Mouse (Mus musculus) megakaryocyte, adult 5-6 weeks (primary cell): ENCODE data around the gene Serpinb3d. TPM values are rescaled to one million over a fixed set of nuclear protein-coding genes. Genes with fewer than 3 reads are reported as not detected.
"Not testable (repeated sequence)": the region's sequence is repeated elsewhere in the genome, so short reads cannot be mapped to it uniquely, and the experiment has no call there.

ENCODE experiments used
- ATAC-seq: 2 replicates; pipeline ENCODE4 v1.8.0; 2016; ENCODE audit warnings: mild to moderate bottlenecking, inconsistent platforms; ENCODE audit not compliant: poor library complexity, severe bottlenecking
- total RNA-seq, 2 experiments: library from RNA; stranded (forward) in 1 of 2; stranded (reverse) in 1 of 2; fragments of 153-499, 151-499 nt in 1 of 2; fragments of 221-1000, 200-1000 nt in 1 of 2; gene quantifications; 2 replicates each; pipeline versions ENCODE4 v1.2.3 to v1.2.4; 2015 to 2017

Serpinb3d gene
- total RNA-seq (2015) (not detected in 2 replicates), total RNA-seq (2017) (not detected in 2 replicates)

GRCm38 (mm10) chr1:107083406-107083805 is at the start of gene Serpinb3d:
Gene Serpinb3d, minus strand, starts transcription at chr1:107083506.
- ATAC-seq: no peak

GRCm38 (mm10) chr1:107127453-107127852 is 44.1 kb upstream of the Serpinb3d start:
- ATAC-seq: peak; percentile 88

- ATAC-seq: no peak
Measured at GRCm38 (mm10) chr1:107098417-107098816, 15.1 kb upstream of the Serpinb3d start.

GRCm38 (mm10) chr1:107052203-107052602 is 31.1 kb downstream of the Serpinb3d start, which contains the start of gene Serpinb3a:
Gene Serpinb3a, minus strand, starts transcription at chr1:107052303.
- no peak for ATAC-seq

GRCm38 (mm10) chr1:107034236-107034635 is 49.1 kb downstream of the Serpinb3d start:
- ATAC-seq: not testable (repeated sequence)

Other genes starting within 250 kb of the Serpinb3d start
- not detected in 2 replicates for gene Serpinb5, start 222.3 kb downstream of the Serpinb3d start, total RNA-seq (2015)
- not detected in 2 replicates for gene Serpinb5, start 222.3 kb downstream of the Serpinb3d start, total RNA-seq (2017)
- gene Serpinb12, start 149.1 kb downstream of the Serpinb3d start, total RNA-seq (2015): not detected in 2 replicates
- not detected in 2 replicates for gene Serpinb12, start 149.1 kb downstream of the Serpinb3d start, total RNA-seq (2017)
- gene Serpinb13, start 102.5 kb downstream of the Serpinb3d start, total RNA-seq (2015): not detected in 2 replicates
- not detected in 2 replicates for gene Serpinb13, start 102.5 kb downstream of the Serpinb3d start, total RNA-seq (2017)
- not detected in 2 replicates for gene Serpinb3a, start 31.2 kb downstream of the Serpinb3d start, total RNA-seq (2015)
- not detected in 2 replicates for gene Serpinb3a, start 31.2 kb downstream of the Serpinb3d start, total RNA-seq (2017)
- not detected in 2 replicates for gene Serpinb3b, start 194.9 kb upstream of the Serpinb3d start, total RNA-seq (2015)
- gene Serpinb3b, start 194.9 kb upstream of the Serpinb3d start, total RNA-seq (2017): not detected in 2 replicates
- not detected in 2 replicates for gene Serpinb3c, start 194.9 kb upstream of the Serpinb3d start, total RNA-seq (2015)
- gene Serpinb3c, start 194.9 kb upstream of the Serpinb3d start, total RNA-seq (2017): not detected in 2 replicates